Mouse (Mus musculus): ENCODE measurements at regions not wholly inside any gene's neighbourhood (a gene's known extent, or its start where the extent isn't known, plus 50 kb on each side); places are given as distances from the start of the nearest gene placed in this dataset.

DNA sequence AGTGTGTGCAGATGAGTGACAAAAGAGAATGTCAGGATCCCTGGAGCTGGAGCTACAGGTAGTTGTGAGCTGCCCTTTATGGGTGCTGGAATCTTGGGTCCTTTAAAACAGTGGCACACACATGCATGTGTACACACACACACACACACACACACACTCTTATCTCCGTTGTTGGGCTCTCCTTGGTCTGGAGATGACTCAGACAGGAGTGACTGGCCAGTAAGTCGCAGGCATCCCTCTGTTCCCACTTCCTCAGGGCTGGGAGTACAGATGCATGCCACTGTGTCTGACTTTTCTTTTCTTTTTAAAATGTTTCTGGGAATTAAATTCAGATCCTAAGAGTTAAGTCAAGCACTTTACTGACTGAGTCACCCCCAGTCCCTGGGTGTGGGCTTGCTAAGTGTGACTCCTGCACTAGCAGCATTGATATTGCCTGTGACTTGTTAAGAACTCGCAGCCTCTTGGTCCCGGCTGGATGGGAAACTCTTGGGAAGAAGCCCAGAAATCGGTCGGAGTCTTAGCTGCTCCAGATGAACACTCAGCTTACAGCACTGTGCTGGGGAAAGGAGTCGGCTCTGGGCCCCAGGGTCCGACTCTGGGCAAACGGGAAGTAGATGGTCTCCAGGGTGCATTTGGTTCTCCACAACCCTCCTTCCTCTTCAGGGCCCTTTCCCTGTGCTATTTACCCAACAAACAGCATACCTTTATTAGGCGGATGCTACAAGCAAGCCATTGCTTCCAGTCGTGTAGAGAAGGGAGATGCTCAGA is 233.0 kb upstream of the Cxcr4 start:
- DNase-seq, result no peak

GRCm38 (mm10) chr1:128824235-128824634 is 232.1 kb upstream of the Cxcr4 start:
- DNase-seq, result peak; percentile 81 to 85

DNA sequence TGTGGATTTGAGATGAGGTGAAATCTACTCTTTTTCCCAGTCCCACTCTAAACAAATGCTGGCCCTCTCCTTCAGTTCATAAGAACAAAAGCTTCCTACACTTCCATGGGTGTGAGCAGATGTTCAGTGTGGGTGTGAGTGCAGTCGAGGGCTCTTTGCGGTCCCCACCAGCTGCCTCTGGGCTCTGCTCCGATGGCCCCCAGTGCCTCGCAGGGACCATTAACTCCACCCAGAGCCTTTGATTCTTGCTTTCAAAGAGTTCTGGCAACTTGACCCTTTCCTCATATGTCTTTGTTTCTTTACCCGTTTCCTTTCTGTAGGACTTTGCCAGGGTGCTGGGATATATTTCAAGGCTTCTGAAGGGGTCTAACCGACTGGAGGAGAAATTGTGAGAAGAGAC is 229.9 kb upstream of the Cxcr4 start:
- DNase-seq, result no peak

DNA sequence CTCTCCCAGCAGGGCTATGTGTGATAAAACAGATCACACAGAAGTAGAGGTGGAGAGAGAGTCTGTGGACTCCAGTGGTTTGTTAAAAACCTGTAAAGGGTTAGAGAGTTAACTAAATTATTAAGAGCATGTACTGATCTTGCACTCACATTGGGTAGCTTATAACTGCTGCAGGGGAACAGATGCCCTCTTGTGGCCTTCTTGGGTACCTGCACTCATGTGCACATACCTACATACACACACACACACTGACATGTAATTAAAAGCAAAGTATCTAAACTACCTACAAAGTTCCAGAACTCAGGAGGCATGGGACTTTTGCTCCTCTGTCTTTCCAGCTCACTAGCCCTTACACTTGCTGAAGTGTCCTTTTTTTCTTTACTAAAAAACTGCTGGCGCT is 228.4 kb upstream of the Cxcr4 start:
- no peak for DNase-seq

GRCm38 (mm10) chr1:128819611-128820010 is 227.5 kb upstream of the Cxcr4 start:
- DNase-seq, result no peak

DNA sequence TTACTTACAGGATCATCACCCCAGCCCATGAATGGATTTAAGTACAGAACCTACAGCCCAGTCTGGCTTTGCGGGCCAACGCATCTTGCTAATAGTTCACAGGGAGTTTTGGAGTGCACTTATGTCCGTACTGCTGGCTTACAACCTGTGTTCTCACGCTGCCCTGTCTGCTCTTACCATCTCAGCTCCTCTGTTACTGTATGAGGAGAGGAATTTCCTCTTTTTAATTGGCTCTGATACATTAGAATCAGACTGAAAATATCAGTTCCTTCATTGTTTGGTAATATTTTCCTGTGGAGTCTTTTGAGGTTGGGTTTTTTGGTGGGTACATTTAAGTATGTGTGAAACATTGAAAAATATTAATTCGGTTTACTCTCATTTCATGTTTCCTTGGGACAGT is 221.3 kb upstream of the Cxcr4 start:
- no peak for DNase-seq

GRCm38 (mm10) chr1:128810860-128811259 is 218.8 kb upstream of the Cxcr4 start:
- no peak for DNase-seq

- no peak for DNase-seq
Measured at GRCm38 (mm10) chr1:128810094-128810493, 218.0 kb upstream of the Cxcr4 start.

DNA sequence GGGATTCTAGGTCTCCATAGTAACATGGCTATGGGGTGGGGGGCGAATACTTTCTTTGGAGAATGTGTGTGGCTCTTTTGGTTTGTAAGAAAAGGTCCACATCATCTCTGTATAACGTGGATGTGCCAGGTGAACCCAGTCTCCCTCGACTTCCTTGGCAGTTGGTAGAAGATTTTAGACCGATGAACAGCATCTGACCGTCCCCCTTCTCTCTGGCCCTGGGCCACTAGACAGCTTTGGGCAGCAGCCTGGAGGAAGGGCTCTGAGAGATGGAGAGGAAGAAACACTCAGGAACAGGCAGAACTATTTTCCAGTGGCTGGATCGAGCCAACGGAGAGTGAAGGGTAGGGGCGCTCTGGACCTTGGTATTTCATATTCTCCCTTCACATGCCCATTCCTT is 217.5 kb upstream of the Cxcr4 start:
- DNase-seq, result no peak

DNA sequence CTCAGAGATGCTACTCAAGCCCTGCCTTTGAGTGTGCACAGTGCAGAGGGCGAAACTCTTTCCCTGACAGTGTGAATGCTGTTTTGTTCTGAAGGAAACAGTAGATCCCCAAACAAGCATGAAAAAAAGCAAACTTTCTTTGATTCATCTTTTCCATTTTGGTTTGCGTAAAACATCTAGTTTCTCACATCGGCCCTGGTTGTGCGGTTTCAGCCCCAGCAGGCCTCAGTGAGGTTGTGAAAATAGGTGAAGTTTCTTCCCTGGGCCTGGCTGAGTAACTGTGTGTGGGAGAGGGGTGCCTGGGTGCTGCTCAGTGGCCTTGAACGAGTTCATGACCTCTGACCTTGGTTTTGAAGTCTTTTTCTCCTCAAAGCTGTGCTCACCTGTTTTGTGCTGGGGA is 216.5 kb upstream of the Cxcr4 start:
- no peak for DNase-seq

DNA sequence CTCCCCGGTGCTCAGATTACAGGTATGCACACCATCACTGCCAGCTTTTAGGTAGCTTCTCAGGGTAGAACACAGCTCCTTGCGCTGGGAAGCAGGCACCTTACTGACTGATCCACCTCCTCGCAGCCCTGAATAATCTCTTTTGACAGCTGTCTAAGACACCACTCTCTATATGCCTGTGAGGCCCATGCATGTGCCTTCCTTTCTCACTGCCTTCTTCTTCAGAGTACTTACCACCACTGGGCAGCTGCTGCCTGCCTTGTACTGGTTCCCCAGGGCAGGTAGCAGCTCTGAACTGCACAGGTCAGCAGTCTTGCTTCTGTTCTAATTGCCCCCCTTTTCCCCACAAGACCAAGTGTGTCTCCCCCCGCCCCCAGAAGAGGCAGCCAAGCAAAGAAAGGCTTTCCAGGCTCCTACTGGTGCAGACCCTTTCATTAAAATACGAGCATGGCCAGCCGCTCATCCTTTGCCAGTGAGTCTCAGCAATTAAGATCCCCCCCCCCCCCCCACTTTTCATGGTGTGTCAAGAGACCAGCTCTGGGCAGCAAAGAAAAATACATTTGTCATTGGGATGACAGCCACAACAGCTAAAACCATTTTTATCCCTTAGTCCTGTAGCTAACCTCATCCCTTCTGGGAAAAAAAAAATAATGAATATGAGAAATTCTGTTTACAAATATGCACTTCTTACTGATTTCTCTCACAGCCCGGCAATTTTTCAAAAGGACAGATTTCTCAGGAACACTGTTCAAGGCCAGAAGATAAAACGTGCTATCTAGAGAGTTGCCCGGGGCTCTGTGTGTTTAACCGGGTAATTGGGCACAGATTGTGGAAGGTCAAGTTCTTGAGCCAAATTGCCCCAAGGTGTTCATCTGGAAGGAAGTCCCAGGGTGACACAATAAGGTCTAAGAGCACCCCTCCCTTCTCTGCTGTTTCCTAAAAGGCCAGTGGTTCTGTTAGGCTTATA is 213.9 kb upstream of the Cxcr4 start:
- no peak for DNase-seq

GRCm38 (mm10) chr1:128803433-128804060 is 211.5 kb upstream of the Cxcr4 start:
- DNase-seq, result no peak

DNA sequence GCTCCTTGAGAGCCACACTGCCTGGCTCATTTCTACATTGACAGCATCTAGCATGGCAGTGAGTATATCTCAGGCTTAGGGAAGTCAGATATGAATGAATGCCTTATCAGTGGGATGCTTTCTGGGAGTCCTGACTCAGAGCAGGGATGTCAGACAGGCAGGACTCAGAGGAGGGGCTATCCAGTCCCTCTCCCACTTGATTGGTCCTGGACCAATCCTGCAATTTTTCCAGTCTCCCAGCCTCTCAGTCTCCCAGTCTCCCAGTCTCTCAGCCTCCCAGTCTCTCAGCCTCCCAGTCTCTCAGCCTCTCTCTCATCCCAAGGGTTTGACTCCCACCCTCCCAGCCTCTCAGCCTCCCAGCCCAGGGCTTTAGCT is 211.0 kb upstream of the Cxcr4 start:
- DNase-seq, result no peak

DNA sequence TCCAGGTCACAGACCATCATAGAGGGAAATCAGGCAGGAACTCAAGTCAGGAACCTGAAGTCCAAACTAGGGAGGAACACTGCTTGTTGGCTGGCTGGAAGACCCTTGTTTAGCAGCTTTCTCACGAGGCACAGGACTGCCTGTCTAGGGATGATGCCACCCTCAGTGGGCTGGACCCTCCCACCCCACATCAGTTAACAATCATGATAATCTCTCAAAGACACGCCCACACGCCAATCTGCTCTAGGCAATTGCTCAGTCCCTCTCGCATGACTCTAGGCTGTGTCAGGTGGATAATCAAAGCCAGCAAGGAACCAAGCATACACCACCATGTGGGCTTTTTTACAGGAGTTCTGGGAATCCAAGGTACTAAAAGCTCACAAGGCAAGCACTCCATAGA is 206.6 kb upstream of the Cxcr4 start:
- no peak for DNase-seq

- DNase-seq, result no peak
Measured at GRCm38 (mm10) chr1:128795654-128796053, 203.6 kb upstream of the Cxcr4 start.

DNA sequence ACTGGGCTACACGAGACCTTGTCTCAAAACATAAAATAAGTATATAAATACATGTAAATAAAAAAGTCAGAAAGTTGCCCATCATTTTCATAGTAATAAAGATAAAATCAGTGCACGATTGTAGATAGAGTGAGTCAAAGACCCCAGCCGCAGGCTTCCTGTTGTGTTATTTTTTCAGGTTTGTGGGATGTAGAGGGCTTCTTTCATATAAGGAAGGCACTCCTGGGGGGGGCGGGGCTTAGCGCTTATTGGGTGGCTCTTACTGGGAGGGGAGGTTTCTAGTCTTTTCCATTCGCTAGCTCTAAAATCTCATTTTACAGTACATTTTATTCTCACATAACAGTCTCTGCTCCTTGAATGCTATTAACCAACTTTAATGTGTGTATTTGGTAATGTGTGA is 198.8 kb upstream of the Cxcr4 start:
- DNase-seq, result peak; percentile 72 to 73

DNA sequence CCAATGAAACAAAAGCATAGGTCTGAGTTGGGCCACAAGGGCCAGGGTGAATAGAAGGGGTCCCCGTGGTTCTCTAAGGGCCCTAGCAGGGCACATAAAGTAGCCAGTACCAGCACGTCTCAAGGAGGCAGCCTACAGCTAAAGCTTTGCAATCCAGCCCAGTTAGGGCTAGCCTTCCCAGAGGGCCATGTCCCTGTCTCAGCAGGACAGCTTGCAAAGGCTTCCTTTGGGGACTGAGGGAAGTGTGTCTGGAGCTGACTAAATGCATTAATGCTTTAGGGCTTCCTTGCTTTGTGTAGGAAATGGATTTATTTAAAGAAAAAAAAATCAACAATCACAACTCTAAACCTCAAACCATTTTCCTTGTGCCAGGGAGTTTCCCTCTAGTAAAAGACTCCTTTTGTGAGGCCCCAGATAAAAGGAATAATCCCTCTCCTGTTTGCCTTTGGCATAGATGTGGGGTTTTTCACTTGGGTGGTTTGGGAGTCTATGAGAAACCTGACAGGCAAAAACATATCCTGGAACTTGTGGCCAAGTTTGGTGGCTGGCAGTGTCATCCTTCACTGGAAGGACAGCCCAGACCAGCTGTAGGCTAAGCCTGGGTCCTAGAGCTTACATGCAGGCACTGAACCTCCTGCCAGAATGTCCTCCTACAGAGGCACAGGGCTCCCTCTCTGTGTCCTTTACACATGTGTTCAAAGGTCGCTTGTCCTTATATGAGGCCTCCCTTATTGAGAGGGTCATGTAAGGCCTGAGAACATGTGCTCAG is 197.7 kb upstream of the Cxcr4 start:
- DNase-seq, result no peak

DNA sequence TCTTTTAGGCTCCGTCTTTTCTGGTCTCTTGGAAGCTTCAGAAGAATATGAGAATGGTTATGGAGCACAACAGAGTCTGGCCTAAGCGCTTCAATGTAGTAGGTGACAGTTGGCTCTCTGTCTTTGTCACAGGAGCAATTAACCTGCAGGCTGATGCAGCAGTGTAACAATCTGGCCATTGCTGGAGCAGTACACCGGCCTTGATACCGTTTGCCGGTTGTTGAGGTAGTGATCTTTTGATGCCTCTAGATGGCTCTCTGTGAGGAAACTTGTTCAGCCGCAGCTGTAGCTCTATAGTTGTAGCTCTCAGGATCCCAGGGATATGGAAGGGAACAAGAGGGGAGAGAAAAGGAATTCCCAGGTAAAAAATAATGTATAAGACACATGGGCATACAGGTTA is 196.1 kb upstream of the Cxcr4 start:
- no peak for DNase-seq

GRCm38 (mm10) chr1:128786941-128787569 is 195.0 kb upstream of the Cxcr4 start:
- peak; percentile 41 to 58 for DNase-seq

DNA sequence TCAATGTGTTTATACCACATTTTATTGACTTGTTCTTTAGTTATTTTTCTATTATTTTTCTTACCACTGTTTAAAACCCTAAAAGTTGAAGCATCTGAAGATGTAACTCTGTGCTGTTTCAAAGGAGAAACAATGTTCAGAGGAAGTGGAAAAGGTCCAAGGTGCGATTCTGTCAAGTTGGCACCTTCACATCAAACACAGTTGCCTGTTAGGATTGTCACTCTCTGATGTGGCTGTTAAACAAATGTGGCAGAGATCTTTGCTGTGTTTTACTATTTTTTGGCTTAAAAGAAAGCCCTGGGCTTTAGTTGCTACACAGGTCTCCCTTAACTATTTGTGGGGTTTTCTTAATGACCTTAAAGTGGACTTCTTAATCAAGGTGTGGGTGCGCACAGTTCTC is 190.2 kb upstream of the Cxcr4 start:
- no peak for DNase-seq

DNA sequence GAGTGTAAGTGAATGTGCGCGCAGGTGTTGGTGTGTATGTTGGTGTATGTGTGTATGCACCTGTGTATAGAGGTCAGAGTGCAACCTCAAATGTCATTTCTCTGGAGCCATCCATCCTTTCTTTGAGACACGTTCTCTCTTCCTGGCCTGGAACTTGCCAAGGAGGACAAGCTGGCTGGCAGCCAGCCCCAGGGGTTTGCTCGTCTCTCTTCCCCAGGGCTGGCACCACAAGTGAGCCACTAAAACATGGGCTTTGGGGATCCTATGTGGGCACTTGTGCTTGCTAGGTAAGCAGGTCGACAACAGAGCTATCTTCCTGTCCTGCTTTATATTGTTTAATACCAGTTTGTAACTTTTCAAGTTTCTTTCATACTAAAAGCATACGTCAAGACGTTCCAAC is 189.8 kb upstream of the Cxcr4 start:
- DNase-seq, result no peak

- no peak for DNase-seq
Measured at GRCm38 (mm10) chr1:128781311-128781710, 189.2 kb upstream of the Cxcr4 start.

Data from thymus, postnatal 36 days (tissue).